Mouse (Mus musculus) G1E (cell line): Measurements from ENCODE around the gene Zfp128.

Experiments
- CTCF ChIP-seq: IDR thresholded peaks from 2 replicates; pipeline ENCODE4 v1.5.1; 2012; ENCODE audit warnings: low read depth, low read length, inconsistent platforms, mixed read lengths
- GATA1 ChIP-seq: IDR thresholded peaks from 2 replicates; pipeline ENCODE4 v1.6.1; 2012; ENCODE audit warnings: borderline replicate concordance, low read length, inconsistent platforms, mixed read lengths
- GATA2 ChIP-seq: IDR thresholded peaks from 2 replicates; pipeline ENCODE4 v1.6.1; 2012; ENCODE audit warnings: low read depth, low read length, inconsistent platforms, borderline replicate concordance
- TAL1 ChIP-seq: conservative IDR thresholded peaks from 2 replicates; pipeline ENCODE4 v1.6.1; 2012; ENCODE audit warnings: low read depth, low read length, inconsistent platforms, mixed read lengths

DNA sequence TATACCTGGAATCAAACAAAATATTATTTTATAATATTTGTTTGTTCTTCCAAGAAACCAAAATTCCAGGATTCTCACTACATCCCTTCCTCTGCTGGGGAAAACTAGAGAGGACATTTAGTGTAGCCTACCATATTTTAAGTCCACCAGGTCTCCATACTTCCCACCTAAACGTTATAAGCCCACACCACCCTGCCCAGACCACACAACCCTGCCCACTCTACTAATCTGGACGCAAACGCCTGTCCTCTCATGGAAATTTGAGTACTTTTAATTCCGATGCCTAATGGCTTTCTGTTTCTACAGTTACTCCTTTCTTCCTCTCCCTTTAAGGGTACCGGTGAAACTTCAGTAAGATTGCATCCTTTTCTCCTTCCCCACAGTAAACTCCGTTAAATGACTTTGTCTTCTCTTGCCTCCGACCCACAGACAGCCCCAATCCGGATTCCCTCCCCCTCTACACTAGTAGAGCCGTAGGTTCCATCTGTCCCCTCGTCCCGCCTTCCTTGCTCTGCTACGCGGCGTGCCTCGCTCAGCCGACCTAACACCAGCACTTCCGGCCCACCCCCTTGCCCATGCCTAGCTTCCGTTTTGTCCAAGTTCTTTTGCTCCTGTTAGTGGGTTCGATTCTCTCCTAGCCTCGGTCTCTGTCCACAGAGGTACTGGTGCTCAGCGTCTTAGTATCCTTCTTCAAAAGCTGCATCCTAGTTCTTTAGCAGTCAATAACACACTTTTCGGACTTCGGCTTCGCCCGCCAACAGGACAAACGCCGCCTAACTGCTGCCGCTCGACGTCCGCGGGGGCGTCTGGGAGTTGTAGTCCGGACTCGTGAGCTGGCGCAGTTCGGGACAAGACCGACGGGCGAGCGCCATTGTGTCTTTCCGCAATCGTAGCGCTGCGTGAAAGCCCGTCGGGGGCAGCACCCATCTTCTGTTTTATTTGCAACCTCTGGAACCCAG, 46.5 kb upstream of the Zfp128 start, which contains the start of gene Zfp110:
- TF ChIP-seq CTCF (no peak), TAL1 (no peak), GATA2 (no peak), GATA1 (no peak)
